Mouse (Mus musculus) brain, embryonic 14.5 days (tissue): Measurements from ENCODE around the gene Snhg11.

Source experiments
- CTCF ChIP-seq: fragments of 200-500 bp; IDR thresholded peaks from 2 replicates; pipeline ENCODE4 v1.5.1; 2012; ENCODE audit warnings: inconsistent platforms, mild to moderate bottlenecking, moderate library complexity, borderline replicate concordance; ENCODE audit not compliant: insufficient read depth, insufficient read length; ENCODE audit errors: extremely low read depth
- POLR2A ChIP-seq: fragments of 200-500 bp; IDR thresholded peaks from 2 replicates; pipeline ENCODE4 v1.6.1; 2012; ENCODE audit warnings: mild to moderate bottlenecking, inconsistent platforms, borderline replicate concordance; ENCODE audit not compliant: poor library complexity, insufficient read depth, insufficient read length, severe bottlenecking; ENCODE audit errors: extremely low read depth

DNA sequence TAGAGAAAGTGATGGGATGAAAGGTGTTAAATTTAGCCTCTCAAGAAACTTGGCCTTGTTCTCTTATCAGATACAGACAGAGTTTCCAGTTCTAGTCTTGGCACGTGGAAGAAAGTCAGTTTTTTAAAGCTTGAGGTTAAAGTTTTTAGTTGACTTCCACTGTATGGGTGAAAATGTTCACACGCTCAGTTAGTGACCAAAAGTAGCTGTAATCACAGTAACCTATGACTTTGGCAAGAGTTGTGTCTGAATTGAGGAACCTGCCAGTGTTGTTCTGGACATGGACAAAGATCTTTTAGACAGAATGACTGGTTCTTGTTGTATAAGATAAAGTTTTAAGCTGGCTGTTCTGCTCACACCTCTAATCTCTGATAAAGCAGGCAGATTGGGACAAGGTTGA is 37.8 kb downstream of the Snhg11 start:
- TF ChIP-seq POLR2A: no peak
- no peak for TF ChIP-seq CTCF
